Mouse (Mus musculus): ENCODE data around the gene Wdr70.

DNA sequence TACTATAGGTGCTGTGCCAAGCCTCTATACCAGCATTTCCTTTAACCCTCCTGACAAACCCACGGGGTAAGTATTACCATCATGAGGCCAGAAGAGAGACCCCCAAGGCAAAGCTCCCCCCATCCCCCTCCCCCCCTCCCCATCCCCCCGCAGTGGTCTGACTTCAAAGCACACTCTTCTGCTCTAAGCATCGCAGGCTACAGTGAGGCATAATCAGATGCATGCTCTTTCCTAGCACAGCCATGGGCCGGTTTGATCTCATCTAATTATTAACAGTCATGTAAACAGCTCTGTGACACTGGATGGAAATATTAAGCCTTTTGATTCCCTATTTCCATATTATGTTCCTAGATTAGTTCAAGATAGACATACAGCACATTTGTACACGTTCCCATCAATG lies 226.5 kb downstream of the Wdr70 start:
- TF ChIP-seq GATA1 (IDR thresholded peaks at IDR 0.05; ENCODE audit: borderline replicate concordance, low read length) (no peak), FLI1 (IDR thresholded peaks at IDR 0.05; ENCODE audit: low read length) (no peak)
